Mouse (Mus musculus) small intestine, adult 2 months (tissue): ENCODE measurements around the gene Slc22a12.

Source experiments
- CTCF ChIP-seq: fragments of 200-500 bp; IDR thresholded peaks from 2 replicates; pipeline ENCODE4 v1.5.1; 2012; ENCODE audit warnings: low read depth, mild to moderate bottlenecking, control low read depth, inconsistent platforms, low read length, moderate library complexity, mixed read lengths; ENCODE audit not compliant: insufficient replicate concordance, insufficient read length; ENCODE audit errors: extremely low read depth
- POLR2A ChIP-seq: fragments of 200-500 bp; IDR thresholded peaks from 2 replicates; pipeline ENCODE4 v1.6.1; 2012; ENCODE audit warnings: low read depth, mild to moderate bottlenecking, control low read depth, inconsistent platforms, low read length, moderate library complexity

DNA sequence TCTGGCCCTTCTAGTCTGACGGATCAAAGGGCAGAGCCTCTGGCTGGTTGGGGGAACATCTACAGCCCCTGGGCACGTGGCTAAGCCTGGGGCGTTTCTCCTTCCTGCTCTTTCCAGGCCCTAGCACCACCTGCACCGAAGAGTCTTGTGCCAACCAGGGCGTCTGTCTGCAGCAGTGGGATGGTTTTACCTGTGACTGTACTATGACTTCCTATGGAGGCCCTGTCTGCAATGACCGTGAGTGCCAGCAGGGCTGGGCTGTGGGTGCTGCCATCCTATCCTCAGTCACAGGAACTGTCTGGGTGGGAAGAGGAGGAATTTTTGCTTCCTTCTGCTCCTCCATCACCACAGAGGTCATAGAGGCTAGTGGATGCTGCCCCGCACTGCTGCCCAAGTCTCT lies 49.6 kb downstream of the Slc22a12 start:
- TF ChIP-seq CTCF: no peak
- TF ChIP-seq POLR2A: no peak
